Mouse (Mus musculus) limb, embryonic 10.5 days (tissue): ENCODE measurements around the gene Fry. TPM values are rescaled to one million over a fixed set of nuclear protein-coding genes. Genes with fewer than 3 reads are reported as not detected.
"Not testable (repeated sequence)": the region's sequence is repeated elsewhere in the genome, so short reads cannot be mapped to it uniquely, and the experiment has no call there.

Experiments
- DNase-seq: peaks from one replicate; pipeline ENCODE4 v3.0.0-alpha.2; 2017; ENCODE audit warnings: low spot score
- H3K27ac ChIP-seq: fragments of 300-500 bp; sonication (generic); 2 replicates; pipeline ENCODE4 v1.5.1; 2016; ENCODE audit warnings: mild to moderate bottlenecking
- H3K27me3 ChIP-seq: fragments of 300-500 bp; sonication (generic); 2 replicates; pipeline ENCODE4 v1.6.1; 2016; ENCODE audit warnings: low read depth, mild to moderate bottlenecking; ENCODE audit not compliant: poor library complexity, severe bottlenecking
- H3K36me3 ChIP-seq: fragments of 300-500 bp; sonication (generic); 2 replicates; pipeline ENCODE4 v1.6.1; 2016; ENCODE audit warnings: mild to moderate bottlenecking, moderate library complexity
- H3K4me1 ChIP-seq: fragments of 300-500 bp; sonication (generic); 2 replicates; pipeline ENCODE4 v1.6.1; 2016
- H3K4me3 ChIP-seq: fragments of 300-500 bp; sonication (generic); 2 replicates; pipeline ENCODE4 v1.5.1; 2016; ENCODE audit warnings: mild to moderate bottlenecking, moderate library complexity
- H3K9me3 ChIP-seq: fragments of 300-500 bp; sonication (generic); replicated peaks from 2 replicates; pipeline ENCODE4 v1.6.1; 2016; ENCODE audit warnings: mild to moderate bottlenecking
- WGBS: fragments of 180-500 bp; shearing (Covaris S2); methylation state at CpG from one replicate; pipeline ENCODE4 v1.1.7; 2016; 5-methylcytosine and 5-hydroxymethylcytosine counted together
- polyA plus RNA-seq: library from polyadenylated mRNA; unstranded; fragments of >200 nt; fragmentation: Nextera tagmentation; extraction: Ambion mirVana; gene quantifications from 2 replicates; pipeline ENCODE4 v1.2.1, GENCODE M21; 2016

Gene Fry
- polyA plus RNA-seq, 1 experiment from 2014 or later = 3.2 TPM

- 85% methylated on average over 4 of the region's 4 CpGs for WGBS
These were observed 373.2 kb downstream of the Fry start for GRCm38 (mm10) chr5:150491573-150492173.

GRCm38 (mm10) chr5:150495792-150496191 lies 377.3 kb downstream of the Fry start:
- Histone ChIP-seq H3K9me3 (no peaks in the 10 kb centered on the region), H3K27ac (no peak overlapping the region), H3K36me3 (no peaks in the 10 kb centered on the region), H3K27me3 (no peaks in the 10 kb centered on the region), H3K4me3 (no peak overlapping the region), H3K4me1 (no peaks in the 10 kb centered on the region)
- peak; percentile 40 for DNase-seq
- WGBS = 45% methylated on average over 6 of the region's 6 CpGs

More at GRCm38 (mm10) chr5:150491573-150492173, 373.2 kb downstream of the Fry start:
- H3K9me3 ChIP-seq, H3K4me1 ChIP-seq, H3K36me3 ChIP-seq, DNase-seq, H3K27me3 ChIP-seq, H3K4me3 ChIP-seq, H3K27ac ChIP-seq: not testable (repeated sequence)

DNA sequence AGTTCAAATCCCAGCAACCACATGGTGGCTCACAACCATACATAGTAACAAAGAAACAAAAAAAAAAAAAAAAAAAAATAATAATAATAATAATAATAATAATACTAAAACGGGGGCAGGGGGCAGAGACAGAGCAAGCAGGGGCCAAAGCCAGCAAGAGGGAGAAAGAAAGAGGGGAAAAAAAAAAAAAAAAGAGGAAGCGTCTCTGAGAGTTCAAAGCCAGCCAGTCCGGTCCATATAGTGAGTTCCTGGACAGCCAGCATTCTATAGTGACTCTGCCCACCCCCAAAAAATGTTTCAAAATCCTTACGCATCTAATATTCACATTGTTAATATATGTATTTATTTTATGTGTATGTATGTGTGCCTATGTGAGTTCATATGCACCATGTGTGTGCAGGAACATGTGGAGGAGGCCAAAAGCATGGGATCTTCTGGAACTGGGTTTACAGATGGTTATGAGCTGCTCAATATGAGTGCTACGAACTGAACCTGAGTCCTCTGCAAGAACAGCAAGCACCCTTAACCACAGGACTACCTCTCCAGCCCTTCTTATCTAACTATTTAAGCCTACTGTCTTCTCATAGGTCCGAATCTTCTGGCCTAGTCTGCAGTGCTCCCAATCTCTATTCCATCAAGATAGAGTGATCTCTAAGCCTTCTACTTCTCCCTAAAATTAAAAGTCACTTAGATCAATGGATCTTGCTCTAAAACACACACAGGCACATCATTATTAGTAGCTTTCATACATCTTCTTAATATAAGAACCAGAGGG lies 392.2 kb downstream of the Fry start:
- no peaks in the 10 kb centered on the region for H3K36me3 ChIP-seq
- no peaks in the 10 kb centered on the region for H3K9me3 ChIP-seq
- WGBS = 88% methylated on average over 6 of the region's 6 CpGs
- H3K4me3 ChIP-seq = no peak overlapping the region
- no peaks in the 10 kb centered on the region for H3K27me3 ChIP-seq
- H3K27ac ChIP-seq = no peak overlapping the region
- DNase-seq = no peak
- no peaks in the 10 kb centered on the region for H3K4me1 ChIP-seq

GRCm38 (mm10) chr5:150513264-150513663 lies 394.8 kb downstream of the Fry start:
- H3K9me3 ChIP-seq = no peaks in the 10 kb centered on the region
- H3K27ac ChIP-seq = no peak overlapping the region
- H3K36me3 ChIP-seq = no peaks in the 10 kb centered on the region
- WGBS = 77% methylated on average over 4 of the region's 4 CpGs
- H3K4me1 ChIP-seq = 0 out of 2 replicates have a peak, but pooled peaks cover 7% of the 10 kb centered on the region
- peak; percentile 15 for DNase-seq
- no peaks in the 10 kb centered on the region for H3K27me3 ChIP-seq
- no peak overlapping the region for H3K4me3 ChIP-seq

- Histone ChIP-seq H3K4me3 (no peak overlapping the region), H3K27me3 (no peaks in the 10 kb centered on the region), H3K9me3 (no peaks in the 10 kb centered on the region), H3K27ac (no peak overlapping the region), H3K36me3 (no peaks in the 10 kb centered on the region), H3K4me1 (0 out of 2 replicates have a peak, but pooled peaks cover 7% of the 10 kb centered on the region)
- DNase-seq = peak; percentile 8
- WGBS = 81% methylated on average over 1 of the region's 1 CpGs
These were observed 395.6 kb downstream of the Fry start for GRCm38 (mm10) chr5:150514027-150514426.

DNA sequence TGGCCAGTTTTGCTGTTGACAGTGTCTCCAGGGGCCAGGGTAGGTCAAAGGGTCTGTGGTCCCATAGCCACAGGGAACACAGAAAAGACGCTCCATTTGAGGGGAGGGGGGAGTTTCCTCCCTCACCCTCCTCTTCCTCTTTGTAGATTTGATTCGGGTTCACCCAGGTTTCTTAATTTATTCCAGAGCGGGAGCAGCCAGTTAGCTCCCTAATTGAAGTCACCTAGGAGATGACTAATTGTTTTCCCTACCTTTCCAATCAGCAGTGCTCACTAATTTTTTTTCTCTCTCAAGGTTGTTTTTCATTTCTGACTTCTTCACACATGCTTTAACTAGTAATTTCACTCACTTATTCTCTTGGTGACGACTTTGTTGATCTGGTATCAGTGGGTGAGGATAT lies 399.6 kb downstream of the Fry start, which contains the start of gene Zar1l:
Gene Zar1l, minus strand, starts transcription at position 101 of the 400 bp plus-strand sequence.
- Histone ChIP-seq H3K36me3 (no peaks in the 10 kb centered on the region), H3K9me3 (no peaks in the 10 kb centered on the region), H3K4me3 (no peak within 1 kb of the TSS), H3K27me3 (no peaks in the 10 kb centered on the region), H3K4me1 (peaks cover 12% of the 10 kb centered on the region; the same call in 1 of the 2 replicates), H3K27ac (no peak within 1 kb of the TSS)
- 45% methylated on average over 4 of the region's 4 CpGs for WGBS
- DNase-seq = no peak

DNA sequence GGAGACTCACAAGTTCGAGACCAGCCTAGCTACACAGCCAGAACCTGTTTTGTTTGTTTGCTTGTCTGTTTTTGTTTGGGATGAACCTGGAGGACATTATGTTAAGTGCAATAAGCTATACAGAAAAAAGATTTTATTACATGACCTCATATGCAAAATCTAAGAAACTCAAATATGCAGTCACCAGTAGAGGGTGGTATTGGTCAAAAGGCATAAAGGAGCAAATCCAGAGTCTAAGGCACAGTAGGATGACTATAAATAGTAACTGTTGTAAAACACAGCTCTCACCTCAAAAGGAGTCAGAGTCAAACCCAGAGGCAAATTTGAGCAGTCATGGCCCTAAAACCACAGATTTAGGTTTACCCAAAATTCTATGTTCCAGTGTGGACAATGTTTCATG lies 401.1 kb downstream of the Fry start:
- H3K27me3 ChIP-seq = no peaks in the 10 kb centered on the region
- H3K27ac ChIP-seq = no peak overlapping the region
- WGBS = 91% methylated on average over 1 of the region's 1 CpGs
- H3K4me3 ChIP-seq = no peak overlapping the region
- no peak for DNase-seq
- H3K36me3 ChIP-seq = 0 out of 2 replicates have a peak, but pooled peaks cover 5% of the 10 kb centered on the region
- no peaks in the 10 kb centered on the region for H3K9me3 ChIP-seq
- H3K4me1 ChIP-seq = peaks cover 23% of the 10 kb centered on the region

DNA sequence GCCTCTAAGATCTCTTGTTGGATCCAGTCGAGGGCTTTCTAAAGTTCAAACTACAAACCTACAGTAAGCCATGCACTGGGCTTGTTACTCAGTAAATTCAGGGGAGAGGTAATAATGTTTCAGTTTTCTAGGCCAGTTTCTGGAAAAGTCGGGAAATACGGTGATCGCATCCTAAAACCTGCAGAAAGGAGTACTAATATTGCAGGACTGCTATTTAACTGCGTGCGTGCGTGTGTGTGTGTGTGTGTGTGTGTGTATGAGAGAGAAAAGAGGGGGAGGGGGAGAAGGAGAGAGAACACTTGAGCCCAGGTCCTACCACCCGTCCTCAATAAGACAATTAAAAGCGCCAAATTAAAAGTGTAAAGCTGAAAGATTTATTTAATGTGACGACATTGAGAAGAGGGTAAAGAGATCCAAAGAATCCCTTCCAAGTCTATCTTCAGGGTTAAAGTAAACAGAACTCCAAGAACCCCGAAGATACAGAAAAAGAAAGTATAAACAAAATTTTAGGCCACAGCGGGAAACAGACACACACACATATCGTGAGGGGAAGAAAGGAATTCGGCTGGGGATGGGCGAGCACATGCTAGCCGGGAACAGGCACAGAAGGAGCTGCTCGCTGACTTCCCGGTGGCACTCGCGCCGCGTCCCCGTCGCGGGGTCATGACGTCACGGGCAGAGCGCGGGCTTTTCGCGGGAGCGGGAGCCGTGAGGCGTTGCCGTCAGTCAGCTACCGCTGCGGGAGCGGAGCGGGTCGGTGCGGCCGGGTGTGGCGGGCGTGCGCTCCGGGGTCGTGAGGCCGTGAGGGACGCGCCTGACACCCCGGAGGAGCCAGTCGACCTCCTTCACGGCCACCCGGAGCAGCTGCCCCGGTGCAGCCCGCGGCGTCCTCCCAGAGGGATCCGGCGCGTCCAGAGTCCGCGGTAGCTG lies 403.8 kb downstream of the Fry start, which contains the start of gene Brca2:
Gene Brca2, plus strand, starts transcription at position 694 of the 930 bp plus-strand sequence.
- Histone ChIP-seq H3K27ac (peak within 1 kb of the TSS; percentile 98), H3K36me3 (peaks cover 23% of the 10 kb centered on the region), H3K9me3 (no peaks in the 10 kb centered on the region), H3K27me3 (no peaks in the 10 kb centered on the region), H3K4me1 (peaks cover 23% of the 10 kb centered on the region), H3K4me3 (peak within 1 kb of the TSS; percentile 89)
- DNase-seq = peak; percentile 98
- 7% methylated on average over 62 of the region's 63 CpGs for WGBS

DNA sequence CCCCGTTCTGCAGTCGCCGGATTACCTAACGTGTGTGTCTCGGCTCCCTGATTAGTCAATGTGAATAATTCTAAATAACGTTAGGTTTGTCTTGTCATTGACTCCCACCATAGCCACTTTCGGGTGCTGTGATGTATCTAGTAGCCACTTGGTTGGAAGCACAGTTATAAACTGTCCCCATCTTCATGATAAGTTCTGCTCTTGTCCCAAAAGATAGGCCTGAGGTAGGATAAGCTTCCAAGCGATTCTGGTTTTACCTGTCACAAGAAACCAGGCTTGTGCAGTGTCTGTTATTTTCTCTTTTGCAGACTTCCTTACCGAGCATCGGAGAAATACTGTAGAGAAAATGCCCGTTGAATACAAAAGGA lies 404.4 kb downstream of the Fry start:
- Histone ChIP-seq H3K36me3 (peaks cover 23% of the 10 kb centered on the region), H3K4me1 (peaks cover 17% of the 10 kb centered on the region), H3K27ac (peak overlapping the region; percentile 98), H3K9me3 (no peaks in the 10 kb centered on the region), H3K4me3 (peak overlapping the region; percentile 89), H3K27me3 (no peaks in the 10 kb centered on the region)
- DNase-seq = no peak
- 11% methylated on average over 11 of the region's 11 CpGs for WGBS

DNA sequence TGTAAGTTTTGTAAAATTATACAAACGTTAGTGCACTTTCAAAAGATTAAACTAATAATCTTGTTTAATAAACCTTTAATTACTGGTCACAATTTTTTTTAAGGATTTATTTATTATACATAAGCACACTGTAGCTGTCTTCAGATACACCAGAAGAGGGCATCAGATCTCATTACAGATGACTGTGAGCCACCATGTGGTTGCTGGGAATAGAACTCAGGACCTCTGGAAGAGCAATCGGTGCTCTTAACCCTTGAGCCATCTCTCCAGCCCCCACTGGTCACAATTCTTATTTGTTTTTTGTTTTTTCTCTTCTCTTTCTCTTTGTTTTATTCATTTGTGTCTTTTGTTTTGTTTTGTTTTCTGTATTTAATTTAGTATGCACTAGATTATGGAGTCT lies 406.8 kb downstream of the Fry start:
- no peak for DNase-seq
- WGBS = 89% methylated on average over 2 of the region's 2 CpGs
- Histone ChIP-seq H3K4me3 (no peak overlapping the region), H3K4me1 (peaks cover 16% of the 10 kb centered on the region), H3K27me3 (no peaks in the 10 kb centered on the region), H3K9me3 (no peaks in the 10 kb centered on the region), H3K36me3 (peaks cover 34% of the 10 kb centered on the region), H3K27ac (no peak overlapping the region)

GRCm38 (mm10) chr5:150541302-150541701 lies 422.9 kb downstream of the Fry start:
- Histone ChIP-seq H3K27ac (no peak overlapping the region), H3K36me3 (peaks cover 65% of the 10 kb centered on the region), H3K4me1 (no peaks in the 10 kb centered on the region), H3K4me3 (no peak overlapping the region), H3K9me3 (no peaks in the 10 kb centered on the region; the same call in 1 of the 2 replicates), H3K27me3 (no peaks in the 10 kb centered on the region)
- WGBS = 94% methylated on average over 1 of the region's 1 CpGs
- DNase-seq = no peak

DNA sequence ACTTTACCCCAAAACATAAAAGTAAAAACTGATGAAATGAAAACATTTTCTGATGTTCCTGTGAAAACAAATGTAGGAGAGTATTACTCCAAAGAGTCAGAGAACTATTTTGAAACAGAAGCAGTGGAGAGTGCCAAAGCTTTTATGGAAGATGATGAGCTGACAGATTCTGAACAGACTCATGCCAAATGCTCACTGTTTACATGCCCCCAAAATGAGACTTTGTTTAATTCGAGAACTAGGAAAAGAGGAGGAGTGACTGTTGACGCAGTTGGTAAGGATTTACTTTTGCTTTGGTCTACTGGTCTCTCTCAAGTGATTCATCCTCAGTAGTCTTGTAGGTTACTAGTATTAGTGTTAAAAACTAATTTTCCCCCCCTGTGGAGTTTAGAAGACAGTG lies 424.7 kb downstream of the Fry start:
- no peak for DNase-seq
- H3K36me3 ChIP-seq = peaks cover 49% of the 10 kb centered on the region
- no peak overlapping the region for H3K4me3 ChIP-seq
- WGBS = 91% methylated on average over 2 of the region's 2 CpGs
- H3K27me3 ChIP-seq = no peaks in the 10 kb centered on the region
- no peaks in the 10 kb centered on the region; the same call in 1 of the 2 replicates for H3K9me3 ChIP-seq
- H3K4me1 ChIP-seq = no peaks in the 10 kb centered on the region
- no peak overlapping the region for H3K27ac ChIP-seq
